Mouse (Mus musculus) small intestine, adult 2 months (tissue): ENCODE measurements around the gene Adam19.

ENCODE experiments used
- CTCF ChIP-seq: fragments of 200-500 bp; IDR thresholded peaks from 2 replicates; pipeline ENCODE4 v1.5.1; 2012; ENCODE audit warnings: low read depth, mild to moderate bottlenecking, control low read depth, inconsistent platforms, low read length, moderate library complexity, mixed read lengths; ENCODE audit not compliant: insufficient replicate concordance, insufficient read length; ENCODE audit errors: extremely low read depth
- POLR2A ChIP-seq: fragments of 200-500 bp; IDR thresholded peaks from 2 replicates; pipeline ENCODE4 v1.6.1; 2012; ENCODE audit warnings: low read depth, mild to moderate bottlenecking, control low read depth, inconsistent platforms, low read length, moderate library complexity

DNA sequence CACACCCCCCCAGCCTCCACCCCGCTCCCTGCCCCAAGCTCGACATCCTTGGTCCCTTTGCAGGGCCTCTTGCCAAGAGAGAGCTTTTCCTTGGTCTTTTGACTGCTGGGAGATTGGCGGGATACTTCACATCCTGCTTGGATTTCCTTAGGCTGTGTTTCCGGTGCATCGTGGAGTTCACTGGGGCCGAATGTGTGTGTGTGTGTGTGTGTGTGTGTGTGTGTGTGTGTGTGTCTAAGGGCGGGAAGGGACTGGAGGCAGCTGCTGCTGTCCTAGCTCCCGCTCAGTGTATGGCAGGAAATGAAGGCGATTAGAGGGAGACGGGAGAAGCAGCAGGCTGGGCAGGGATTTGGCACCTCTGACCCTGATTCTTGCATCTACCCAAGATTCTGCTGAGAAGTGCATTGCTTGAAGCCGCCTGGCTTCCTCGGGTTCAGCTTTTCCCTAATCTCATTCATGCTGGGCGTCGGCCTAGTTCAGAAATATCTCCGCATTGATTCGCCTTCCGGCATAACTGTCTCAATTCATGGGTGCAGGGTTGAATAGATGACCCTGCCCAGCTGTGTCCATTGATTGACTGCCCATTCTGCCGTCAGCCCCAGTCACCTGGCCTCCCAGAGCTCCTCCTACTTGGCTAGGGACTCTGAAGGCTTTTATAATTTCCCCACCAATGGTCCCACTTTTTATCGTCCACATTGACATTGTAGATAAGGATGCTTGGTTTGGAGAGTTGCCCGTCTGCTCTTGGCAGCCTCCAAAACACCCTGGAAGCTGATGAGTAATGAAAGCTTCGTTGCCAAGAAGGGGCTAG, 9.6 kb downstream of the Adam19 start:
- TF ChIP-seq POLR2A (no peak), CTCF (no peak)
